Mouse (Mus musculus): ENCODE measurements around the gene Rbak.
"Not testable (repeated sequence)": the region's sequence is repeated elsewhere in the genome, so short reads cannot be mapped to it uniquely, and the experiment has no call there.

Gene Rbak

DNA sequence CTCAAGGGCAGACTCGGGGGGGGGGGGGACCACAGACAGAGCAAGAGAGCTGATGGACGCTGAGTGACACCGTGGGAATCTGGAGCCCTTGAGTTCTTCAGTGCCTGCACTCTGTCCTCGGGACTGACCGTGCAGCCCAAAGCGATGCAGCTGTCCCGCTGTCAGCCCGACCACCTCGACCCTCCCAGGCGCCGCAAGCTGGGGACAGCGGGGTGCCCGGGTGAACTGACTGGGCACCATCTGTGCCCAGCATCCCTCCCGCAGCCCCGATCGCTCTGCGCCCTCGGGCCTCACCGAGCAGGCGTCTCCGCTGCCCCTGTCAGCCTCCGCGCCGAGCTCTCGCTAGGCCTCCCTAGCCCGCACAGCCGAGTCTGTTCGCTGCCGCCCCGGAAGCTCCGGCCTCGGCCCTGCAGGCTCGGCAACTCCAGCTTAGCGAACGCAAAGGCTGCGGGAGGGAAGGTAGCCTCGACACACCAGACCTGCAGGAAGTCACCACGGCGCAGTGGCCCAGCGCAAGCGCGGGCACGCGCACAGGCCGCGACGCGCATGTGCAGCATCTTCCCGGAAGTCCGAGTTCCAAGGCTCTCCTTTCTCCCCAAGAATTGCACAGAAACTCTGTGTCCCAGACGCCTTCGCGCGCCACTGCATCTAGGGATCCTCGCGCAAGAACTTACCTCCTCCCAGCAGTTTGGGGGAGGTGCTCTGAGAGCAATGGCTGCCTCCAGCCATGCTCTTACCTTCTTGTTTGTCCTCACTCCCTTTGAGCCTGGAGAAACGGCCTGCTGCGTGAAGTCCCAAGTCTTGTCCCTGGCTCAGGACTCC, at the start of gene Rbak, which contains the start of gene Spdye4b:
Gene Rbak, minus strand, starts transcription at position 521 of the 822 bp plus-strand sequence.
Gene Spdye4b, plus strand, starts transcription at position 763 of the 822 bp plus-strand sequence.
- DNase-seq: peak; percentile 84 to 90

GRCm38 (mm10) chr5:143226790-143227189, 46.2 kb upstream of the Rbak start, which contains the start of gene Spdye4a:
TSS of gene Spdye4a (minus strand) at chr5:143226890.
- DNase-seq: no peak

- no peak for DNase-seq
These were observed 41.7 kb upstream of the Rbak start for GRCm38 (mm10) chr5:143222287-143222686.

- no peak for DNase-seq
These were observed 40.4 kb upstream of the Rbak start for GRCm38 (mm10) chr5:143220996-143221395.

DNA sequence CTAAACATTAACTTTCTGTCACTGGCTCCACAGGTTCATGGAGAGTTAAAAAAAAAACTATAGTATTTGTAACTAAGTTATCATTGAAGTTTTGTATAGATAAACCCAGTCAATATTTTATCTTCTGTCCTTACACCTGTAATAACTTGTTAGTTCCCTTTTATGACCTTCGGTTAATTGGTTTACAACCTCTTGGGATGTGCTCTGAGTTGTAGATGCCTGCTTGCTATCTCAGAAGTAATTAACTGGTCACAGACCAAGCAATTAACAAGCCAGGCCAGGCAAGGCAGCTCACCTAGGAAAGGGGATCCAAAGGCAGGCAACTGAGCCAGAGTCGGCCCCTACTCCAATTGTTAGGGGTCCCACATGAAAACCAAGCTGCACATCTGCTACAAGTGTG, 33.3 kb upstream of the Rbak start:
- no peak for DNase-seq

GRCm38 (mm10) chr5:143205015-143205414, 24.4 kb upstream of the Rbak start:
- DNase-seq: no peak

- no peak for DNase-seq
These were observed 15.9 kb upstream of the Rbak start for GRCm38 (mm10) chr5:143196506-143196905.

DNA sequence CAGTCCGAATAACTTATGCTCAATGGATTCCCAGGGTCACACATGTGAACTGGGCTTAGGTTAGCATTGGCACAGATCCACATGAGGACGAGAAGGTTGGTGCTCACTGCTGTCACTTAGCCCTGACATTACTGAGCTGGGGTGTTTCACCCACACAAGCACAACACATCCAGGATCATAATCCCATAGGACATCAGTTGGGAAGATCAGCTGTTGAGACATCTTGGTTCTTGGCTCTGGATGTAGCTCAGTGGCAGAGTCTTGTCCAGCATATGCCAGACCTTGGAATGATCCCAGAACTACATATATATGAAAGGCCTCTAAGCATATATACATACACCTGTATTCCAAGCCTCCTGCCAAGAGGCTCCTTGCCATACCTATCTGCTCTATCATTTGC, 14.6 kb upstream of the Rbak start:
- no peak for DNase-seq

- not testable (repeated sequence) for DNase-seq
These were observed 14.2 kb upstream of the Rbak start for GRCm38 (mm10) chr5:143194747-143195146.

- DNase-seq: no peak
These were observed 12.2 kb upstream of the Rbak start for GRCm38 (mm10) chr5:143192806-143193205.

GRCm38 (mm10) chr5:143188014-143188413, 7.4 kb upstream of the Rbak start:
- not testable (repeated sequence) for DNase-seq

- no peak for DNase-seq
These were observed 1.4 kb downstream of the Rbak start for GRCm38 (mm10) chr5:143179179-143179578.

DNA sequence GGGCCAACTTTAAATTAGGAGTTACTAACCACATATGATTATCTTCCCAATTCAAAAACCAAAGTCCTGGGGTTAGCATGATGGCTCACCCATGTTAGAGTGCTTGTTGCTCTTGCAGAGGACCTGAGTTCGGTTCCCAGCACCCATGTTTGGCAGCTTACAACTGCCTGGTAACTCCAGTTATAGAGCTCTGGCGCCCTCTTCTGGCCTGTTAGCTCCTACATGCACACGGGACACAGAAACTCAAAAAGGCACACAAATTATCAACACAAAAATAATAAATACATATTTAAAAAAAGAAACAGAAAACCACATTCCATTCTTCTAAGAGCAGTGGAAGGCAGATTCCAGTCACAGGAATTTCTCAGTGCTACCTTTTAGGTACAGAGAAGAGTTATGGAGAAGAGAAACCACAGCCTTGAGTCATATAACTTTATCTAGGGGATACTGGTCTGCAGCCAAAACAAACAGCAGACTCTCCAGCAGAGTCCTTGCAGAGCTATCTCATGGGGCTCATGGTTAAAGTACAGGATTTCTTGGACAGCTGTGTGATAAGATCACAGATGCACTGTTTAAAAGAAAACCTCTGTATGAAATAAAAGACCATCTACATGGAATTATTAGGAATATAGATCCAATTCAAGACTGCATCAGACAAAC, 2.9 kb downstream of the Rbak start:
- DNase-seq: no peak

DNA sequence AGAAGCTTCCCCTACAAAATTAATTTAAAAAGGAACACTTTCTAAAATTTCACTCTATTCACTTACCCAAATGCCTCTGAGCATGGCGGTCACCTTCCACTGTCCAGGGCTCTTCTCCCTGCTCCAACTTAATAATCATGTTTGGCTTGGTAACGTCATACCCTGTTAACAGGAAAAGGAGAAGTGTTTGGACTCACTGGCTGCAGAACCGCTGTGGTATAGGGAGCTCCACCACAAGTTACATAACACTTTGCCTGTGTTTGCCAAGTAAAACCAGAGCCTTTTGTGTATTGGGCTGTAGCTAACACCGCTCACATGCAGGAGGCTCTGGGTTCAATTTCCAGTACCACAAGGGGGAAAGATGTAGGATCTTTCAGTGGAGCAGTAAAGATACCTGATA, 4.6 kb downstream of the Rbak start:
- no peak for DNase-seq

DNA sequence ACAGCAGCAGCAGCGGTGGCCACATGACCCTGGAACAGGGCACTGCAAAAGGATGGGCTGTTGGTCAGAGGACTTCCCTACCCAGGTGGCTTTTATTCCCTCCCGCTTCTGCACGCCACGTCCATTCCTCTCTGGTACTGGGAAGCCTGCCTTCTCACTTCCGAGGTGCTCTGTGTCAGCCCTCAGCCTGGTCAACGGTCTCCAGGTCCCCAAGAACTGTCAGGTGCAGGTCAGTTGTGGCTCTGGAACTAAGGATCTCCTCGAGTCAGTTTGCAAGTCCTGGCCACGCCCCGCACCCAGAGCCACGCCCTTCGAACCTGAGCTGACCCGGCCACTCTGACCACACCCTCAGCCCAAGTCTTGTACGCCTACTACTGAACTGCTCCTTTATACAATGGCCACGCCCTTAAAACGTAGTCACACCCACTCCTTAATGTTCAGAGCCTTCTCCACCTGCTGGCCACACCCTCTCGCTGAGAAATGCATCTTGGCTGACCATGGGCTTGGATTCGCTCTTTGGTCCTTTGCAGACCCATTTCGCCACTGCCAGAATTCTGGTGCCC, 15.0 kb downstream of the Rbak start:
- no peak for DNase-seq

DNA sequence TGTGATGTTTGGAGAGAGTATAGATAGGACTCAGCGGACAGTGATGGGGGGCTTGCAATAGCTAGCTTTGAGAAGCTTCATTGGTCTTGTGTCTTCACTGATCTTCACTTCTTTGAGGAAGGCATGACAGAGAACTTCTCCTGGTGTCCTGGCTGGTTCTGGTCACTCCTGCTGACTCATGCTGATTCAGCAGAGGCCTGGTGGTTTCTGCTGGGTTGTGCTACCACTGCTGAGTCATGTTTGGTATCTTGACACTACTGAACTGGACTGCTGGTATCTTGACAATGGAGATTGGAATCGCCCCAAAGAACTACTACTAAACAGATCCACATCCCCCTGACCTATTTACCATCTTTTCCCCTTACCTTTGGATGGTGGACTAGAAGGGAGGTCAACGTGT, 25.0 kb downstream of the Rbak start:
- DNase-seq: no peak

GRCm38 (mm10) chr5:143153756-143154155, 26.8 kb downstream of the Rbak start:
- DNase-seq: no peak

GRCm38 (mm10) chr5:143150044-143150443, 30.5 kb downstream of the Rbak start:
- DNase-seq: no peak

GRCm38 (mm10) chr5:143149536-143149935, 31.0 kb downstream of the Rbak start:
- no peak for DNase-seq

GRCm38 (mm10) chr5:143148661-143149060, 31.9 kb downstream of the Rbak start:
- no peak for DNase-seq

DNA sequence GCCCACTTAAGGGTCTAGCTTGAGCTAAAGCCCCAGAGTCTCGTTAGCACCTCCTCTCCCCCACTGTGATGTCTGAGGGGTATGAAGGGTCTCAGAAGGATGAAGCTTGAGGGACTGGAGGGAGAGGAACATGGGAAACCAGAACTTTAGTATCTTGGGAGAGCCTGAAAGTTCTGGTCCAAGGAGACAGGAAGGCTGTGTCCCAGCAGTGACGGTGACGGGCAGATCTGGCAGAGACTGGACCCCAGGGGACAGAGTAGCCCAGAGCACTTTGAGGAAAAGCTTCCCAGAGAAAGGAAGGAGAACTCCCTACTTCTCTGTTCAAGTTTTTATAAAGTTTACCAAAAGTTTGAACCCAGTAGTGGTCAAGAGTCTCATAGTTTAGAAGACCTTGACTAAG, 33.1 kb downstream of the Rbak start, which contains the start of gene Olfr718-ps1:
Gene Olfr718-ps1, minus strand, starts transcription at position 101 of the 400 bp plus-strand sequence.
- DNase-seq: no peak

DNA sequence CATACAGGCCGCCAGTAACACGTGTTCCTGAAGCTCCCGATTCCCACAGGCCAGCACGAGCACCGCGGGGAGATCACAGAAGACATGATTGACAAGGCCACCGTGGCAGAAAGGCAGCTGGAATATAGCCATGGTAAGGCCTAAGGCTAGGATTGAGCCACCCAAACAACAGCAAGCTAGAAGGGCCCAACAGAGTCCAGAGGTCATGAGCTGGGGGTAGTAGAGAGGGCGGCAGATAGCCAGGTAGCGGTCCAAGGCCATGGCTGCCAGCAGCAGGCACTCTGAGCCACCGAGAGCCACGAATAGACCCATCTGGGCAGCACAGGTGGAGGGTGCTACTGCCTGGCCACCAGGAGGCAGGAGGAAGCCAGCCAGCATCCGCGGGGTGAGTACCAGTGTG, 43.0 kb downstream of the Rbak start:
- DNase-seq: no peak

- DNase-seq: no peak
These were observed 45.5 kb downstream of the Rbak start for GRCm38 (mm10) chr5:143135042-143135441.

Measured in thymus, adult 18-20 months (tissue).